Mouse (Mus musculus) CD4-positive, CD25-positive, alpha-beta regulatory T cell, adult 2 months (primary cell): Measurements from ENCODE around the gene Sox5.
"Not testable (repeated sequence)": the region's sequence is repeated elsewhere in the genome, so short reads cannot be mapped to it uniquely, and the experiment has no call there.

Experiments used
- DNase-seq: peaks from one replicate; pipeline ENCODE4 v3.0.0-alpha.2; 2012; ENCODE audit warnings: low read depth, low spot score

Sox5 gene

DNA sequence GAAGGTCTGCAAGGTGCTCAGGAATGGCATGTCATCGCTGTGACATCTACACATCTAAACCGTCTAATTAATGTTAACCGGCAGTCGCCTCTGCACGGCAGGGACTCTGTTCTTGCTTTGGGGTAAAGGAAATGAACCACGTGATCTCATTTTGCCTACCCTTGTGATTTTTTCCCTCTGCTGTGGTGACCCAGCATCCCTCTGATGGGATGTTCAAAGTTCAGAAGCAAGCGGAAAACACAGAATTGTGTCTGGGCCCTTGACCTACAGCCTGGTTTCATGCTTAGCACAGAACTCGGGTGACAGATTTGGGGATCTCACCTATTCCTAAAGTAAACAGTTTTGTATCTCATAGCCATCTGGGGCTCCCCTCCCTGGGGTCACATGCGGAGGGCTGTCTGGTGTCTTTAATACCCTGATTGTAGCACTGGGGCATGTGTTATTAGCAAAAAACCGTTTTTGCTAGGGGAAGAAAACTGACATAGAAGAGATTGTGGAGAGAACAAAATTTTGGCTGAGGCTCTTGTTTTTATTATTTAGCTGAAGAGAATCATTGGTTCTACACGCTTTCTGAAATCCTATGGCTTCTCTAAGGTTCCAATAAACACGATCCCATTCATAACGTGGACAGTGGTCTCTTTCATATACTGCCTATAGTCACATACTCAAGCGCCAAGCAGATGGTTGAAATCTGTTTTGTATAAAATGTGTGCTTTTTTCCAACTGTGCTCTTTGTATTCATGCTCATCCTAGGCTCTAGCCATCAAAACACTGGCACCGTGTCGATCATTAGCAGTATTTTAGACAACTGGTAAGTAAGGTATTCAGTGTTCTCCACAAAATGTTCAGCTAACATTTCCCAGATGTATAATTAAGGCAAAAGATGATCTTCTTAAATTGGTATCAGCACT lies 584.3 kb downstream of the Sox5 start:
- no peak for DNase-seq

DNA sequence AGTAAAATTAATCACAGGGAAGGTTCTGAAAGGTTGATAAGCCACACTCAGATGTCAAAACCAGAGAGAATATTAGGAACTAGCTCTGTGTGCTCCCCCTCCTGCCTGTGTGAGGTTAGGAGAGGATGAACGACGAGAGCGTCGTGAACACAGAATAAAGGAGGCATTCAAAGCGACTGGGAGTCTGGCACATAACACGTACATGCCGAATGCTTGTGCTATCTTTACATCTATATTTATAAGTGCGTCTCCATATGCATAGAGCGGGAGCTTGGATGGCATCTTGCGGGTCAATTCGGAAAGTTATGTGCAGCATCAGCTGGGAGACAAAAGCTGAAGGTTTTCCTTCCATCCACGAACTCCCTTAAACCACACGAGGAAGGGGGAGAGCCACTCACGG lies 585.8 kb downstream of the Sox5 start:
- no peak for DNase-seq

DNA sequence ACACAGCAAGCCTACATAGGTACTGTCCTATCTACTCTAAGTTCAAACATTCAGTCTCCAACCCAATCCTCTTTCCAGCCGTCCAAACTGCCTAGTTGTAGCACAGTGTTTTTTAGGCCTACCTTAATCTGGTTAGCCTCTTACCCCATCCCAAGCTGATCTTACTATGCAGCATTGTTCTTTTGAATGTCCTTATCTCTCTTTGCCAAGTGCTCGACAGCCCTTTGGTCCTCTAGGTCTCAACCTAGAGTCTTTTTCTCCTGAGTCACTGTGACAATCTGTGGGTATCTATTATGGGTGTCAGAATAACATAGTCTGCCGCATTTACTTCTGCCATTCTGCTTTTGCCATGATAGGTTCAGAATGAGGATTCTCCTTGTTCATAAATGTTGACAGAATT lies 598.7 kb downstream of the Sox5 start:
- no peak for DNase-seq

DNA sequence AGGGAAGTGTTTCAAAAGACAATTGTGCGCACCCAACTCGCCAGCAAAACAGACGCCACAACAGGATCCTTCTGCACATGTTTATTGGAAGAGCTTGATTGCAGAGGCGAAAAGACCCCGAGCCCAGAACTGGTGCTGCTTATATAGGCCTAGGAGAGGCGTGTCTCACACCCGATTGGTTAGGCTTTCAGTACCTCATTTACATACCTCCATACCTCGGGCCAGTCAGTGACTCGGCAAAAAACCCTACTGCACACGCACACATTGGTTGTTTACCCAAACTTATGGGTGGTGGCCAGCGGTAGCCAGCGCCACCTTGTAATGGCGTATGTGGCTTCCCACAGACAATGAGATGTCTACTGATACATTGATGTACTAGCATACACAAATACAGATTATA lies 599.3 kb downstream of the Sox5 start:
- not testable (repeated sequence) for DNase-seq

DNA sequence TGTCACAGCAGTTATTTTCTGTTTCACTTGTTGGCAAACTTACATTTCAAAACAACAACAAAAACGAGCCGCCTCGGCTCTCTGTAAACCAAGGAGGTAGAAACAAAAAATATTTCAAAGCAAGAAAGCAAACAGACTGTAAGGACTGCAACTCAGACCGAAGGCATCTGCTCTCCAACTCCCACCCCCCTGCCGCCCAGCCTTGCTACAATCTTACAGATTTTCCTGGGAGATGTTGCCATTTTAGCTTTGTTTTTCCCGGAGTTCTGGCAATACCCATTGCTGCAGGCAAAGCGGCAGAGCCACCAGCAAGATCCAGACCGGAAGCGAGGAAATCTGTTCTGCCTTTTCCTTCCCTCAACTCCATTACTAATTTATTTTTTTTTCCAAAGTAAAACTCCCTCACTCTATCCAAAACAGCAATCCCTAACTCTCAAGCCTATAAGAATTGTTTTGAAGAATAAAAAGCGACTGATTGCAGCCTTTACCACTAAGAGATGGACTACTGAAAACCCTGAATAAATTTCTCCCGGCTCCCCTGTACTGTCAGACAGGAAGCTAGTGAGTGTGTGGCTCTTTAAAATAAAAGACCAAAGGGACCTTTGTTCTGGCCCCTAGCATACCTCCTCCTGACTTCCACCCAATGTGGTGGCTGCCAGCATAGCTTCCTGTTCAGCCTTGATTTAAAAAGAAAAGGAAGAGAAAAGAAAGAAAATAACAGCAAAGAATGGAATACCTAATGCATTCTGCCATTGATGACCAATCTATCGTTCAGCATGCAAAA lies 600.5 kb downstream of the Sox5 start:
- DNase-seq, result no peak

DNA sequence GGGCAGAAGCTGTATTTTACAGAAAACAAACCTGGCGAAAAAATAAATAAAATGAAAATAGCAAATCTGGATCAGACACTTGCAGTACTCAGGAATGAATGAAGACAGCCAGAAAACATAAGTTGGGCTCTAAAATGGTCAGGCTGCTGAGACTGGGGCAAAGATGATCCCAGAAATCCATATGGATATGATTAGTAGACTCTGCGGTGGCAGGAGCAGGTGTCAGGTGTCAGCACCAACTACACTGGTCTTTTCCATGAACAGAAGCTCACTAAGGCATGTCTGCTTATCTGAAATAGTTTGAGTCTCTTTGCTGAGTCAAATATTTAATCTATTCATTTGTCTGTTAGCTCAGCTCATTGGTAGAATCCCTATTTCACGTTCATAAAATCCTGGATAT lies 602.7 kb downstream of the Sox5 start:
- DNase-seq, result no peak

DNA sequence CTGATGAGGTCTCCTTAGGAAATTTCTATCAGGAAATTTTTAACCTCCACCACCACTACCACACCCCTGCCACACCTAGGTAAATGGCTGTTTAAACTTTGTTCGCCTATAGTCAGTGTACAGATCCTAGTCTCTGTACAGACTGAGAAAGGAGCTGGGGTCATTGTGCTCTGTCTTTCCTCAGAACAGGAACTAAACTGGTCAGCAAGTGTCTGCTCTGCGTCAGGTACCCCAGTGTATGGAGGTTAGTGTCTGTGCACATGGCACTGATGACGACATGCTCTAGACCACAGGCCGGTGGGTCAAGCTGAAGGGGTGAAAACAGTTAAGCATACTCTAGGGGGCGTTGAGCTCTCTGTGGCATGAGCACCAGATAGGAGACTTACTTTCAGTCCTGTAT lies 605.1 kb downstream of the Sox5 start:
- DNase-seq, result no peak

DNA sequence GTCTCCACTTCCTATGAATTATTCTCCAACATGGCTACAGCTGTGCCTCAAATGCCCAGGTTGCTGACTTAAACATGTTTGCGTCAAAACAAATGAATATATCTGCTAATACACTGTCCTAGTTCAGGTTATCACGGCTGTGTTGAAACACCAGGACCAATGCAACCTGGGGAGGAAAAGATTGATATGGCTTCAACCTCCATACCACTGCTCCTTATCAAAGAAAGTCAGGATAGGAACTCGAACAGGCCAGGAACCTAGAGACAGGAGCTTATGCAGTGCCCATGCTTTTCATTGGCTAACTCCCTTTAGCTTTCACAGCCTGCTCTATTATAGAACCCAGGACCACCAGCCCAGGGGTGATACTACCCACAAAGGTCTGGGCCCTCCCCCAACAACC lies 606.2 kb downstream of the Sox5 start:
- no peak for DNase-seq

DNA sequence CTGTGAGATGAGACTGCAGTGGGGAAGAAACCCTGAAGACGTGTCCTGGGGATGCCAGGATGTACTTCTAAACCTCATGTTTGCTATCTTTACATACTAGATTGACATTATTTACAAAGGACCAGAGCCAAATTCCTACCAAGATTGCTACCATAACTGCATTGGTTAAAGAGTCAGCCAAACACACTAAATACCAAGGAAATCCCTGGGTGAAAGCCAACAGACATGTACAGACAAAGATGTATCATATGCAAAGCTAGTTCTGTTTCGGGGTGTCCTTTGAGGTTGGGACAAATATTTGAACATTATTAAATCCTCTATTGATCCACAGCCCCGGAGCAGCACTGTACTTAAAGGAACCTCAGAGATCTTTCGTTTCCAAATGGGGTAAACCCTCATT lies 611.2 kb downstream of the Sox5 start:
- DNase-seq, result no peak

DNA sequence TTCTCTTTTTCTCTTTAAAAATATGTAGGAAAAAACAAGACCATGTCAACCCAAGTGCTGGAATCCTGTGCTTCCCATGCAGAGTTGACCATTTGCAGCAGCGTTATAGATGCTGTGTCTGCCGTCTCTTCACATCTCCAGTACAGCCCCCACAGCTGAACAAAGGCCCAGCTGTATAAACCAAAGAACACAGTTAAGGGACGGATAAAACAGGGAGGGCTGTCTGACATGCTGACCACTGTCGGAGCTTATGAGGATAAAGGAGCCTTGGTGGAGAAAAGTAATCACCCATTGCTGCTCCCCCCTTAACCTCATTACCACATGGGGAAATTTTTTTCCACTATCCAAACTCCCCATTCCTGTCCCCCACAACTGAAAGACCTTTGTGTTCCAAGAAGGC lies 612.0 kb downstream of the Sox5 start:
- no peak for DNase-seq

DNA sequence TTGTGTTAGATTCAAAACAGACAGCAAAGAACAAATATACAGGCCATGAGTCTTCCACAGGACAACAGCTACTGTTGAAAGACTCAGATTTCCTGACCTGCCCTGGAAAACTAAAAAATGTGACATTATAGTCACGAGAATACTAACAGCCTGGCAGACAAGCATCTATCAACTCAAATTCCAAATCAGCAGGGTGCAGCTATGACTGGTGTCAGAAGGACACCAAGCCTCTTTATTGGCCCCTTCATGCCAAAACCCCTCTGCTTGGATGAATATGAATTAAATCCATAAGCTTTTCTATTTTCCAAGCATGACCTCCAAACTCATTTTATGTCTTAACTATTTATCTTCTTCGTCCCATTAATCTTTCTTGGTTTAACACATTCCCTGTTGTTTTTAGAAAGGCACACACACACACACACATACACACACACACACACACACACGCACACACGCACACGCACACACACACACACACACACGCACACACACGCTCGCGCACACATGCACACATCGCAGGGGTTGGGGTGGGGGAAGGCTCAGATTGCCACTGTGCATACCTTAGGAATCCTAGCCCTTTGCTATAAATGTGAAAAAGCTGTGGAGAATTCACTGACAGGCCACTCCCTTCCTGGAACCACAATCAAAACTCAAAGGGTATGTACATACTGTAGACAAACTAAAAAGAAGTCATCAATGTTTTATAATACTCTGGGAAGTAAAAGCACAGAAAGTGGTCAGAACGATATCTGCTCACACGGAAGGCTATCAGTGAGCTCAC lies 612.9 kb downstream of the Sox5 start:
- no peak for DNase-seq

DNA sequence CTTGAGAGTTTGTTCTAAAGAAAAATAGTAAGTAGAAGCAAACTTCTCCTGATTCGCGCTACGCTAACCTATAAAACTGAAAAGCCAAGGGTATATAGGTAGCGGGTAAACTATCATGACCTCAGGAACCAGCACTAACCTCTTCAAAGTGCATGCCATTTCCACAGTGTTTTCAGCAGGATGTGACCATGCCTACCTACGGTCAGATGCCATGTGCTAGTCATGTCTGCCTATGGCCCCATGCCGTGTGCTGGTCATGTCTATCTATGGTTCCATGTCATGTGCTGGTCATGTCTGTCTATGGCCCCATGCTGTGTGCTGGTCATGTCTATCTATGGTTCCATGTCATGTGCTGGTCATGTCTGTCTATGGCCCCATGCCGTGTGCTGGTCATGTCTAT lies 614.7 kb downstream of the Sox5 start:
- DNase-seq, result no peak

DNA sequence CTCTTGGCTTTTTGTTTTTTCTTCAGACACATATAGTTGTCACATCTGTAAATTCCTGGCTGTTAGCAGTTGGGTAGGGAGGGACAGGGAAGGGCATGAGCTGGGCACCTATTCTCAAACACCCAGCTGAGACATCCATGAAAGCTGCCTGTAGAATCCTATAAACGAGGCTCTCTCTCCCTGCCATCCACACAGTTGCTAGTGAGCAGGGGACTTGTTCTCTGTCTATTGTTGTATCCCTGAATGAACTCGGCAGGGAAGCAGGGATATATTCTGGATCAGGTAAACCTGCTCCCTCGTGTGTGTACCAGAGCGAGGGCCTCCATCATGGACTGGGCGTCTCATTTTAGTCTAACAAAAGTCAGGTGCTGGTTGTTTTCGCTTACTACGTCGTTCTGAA lies 615.1 kb downstream of the Sox5 start:
- no peak for DNase-seq

DNA sequence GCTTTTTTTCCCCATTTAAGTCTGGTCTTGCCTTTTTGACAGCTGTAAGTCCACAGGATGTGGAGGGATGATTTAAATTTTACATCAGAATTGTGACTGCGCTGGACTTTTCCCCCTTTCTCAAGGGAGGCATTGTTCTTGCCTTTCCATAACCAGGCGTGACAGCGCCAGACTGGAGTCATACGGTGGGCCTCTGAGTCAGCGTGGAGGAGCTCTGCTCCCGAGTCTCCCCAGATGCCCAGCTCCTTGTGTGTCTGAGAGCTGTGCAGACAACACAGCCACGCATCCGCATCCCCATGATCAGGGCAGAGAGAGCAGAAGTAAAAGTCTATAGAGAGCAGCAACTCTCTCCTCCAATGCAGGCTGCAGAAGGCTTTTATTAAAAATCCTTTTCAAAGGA lies 615.7 kb downstream of the Sox5 start:
- no peak for DNase-seq

DNA sequence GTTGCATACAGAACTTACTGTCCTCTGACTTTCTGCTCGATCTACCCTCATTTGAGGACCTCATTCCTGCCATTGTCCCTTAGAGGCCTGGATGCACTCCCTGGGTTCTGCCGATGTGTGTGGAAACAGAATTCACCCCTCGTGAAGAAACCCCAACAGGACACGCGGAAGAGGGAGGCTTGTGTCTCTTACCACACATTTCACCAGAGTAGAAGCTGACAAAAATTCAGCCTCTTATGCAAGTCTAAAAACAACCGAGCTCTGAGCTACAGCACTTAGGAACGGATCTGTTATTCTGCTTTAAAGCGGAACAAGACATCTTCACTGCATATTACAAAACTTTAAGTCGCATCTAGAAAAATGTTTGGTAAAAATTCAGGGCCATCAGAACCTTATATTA lies 618.3 kb downstream of the Sox5 start:
- no peak for DNase-seq

DNA sequence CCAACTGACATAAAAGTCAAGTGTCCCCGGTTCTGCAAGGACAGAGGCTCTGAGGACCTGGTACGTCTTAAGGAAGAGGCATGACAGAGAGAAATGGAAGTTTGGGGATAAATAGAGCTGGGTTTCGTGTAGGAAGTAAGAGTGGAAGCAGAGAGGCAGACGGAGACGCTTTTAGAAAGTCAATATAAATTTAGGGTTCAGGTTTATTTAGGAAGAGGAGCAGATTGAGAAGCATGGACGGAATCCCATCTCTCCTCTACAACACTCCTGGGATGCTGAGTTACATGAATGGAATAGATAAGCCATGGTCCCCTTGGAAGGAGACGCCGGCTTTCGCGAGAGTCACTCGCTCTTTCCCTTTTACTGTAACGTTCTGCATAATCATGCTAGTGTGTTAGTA lies 623.1 kb downstream of the Sox5 start:
- DNase-seq, result no peak

DNA sequence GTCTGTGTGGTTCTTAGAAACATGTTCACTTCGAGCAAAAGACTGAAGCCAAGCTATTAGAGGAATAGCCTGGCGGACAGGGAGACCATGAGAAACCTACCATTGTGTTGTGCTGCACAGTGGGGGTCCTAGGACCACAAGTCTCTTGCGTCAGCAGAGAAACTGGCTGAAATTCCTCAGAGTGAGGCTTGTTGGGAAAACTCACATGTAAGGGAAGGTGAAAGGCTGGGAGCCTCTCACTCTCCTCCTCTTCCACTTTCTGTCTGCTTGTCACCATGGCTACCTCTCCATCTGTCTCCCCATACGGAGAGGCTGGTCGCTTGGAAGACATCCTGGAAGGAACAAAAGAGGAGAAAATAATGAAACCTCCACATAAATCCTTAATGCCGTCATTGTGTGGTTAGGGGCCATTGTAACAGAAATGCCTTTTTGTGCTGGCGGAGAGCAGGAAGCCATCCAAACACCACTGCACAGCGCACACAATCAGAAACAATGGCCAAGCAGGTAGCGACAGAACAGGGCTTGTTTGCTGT lies 626.8 kb downstream of the Sox5 start:
- DNase-seq, result no peak

DNA sequence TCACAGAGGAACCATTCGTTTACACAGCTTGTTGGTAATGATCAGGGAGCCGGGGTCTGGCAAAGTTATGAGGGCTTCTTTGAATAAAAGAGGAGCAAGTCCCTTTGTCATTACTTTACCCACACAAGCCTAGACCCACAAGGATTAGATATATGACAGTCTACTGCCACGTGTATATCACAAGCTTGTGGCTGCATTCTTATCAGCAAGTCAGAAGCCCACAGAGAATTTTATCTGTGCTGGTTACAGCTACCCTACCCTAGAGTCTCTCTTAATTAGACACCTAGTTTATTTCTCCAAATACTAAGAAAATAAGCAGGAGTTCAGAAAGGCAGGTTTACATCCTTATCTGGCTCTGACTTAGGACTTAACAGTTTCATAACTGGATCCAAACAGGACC lies 629.8 kb downstream of the Sox5 start:
- no peak for DNase-seq

DNA sequence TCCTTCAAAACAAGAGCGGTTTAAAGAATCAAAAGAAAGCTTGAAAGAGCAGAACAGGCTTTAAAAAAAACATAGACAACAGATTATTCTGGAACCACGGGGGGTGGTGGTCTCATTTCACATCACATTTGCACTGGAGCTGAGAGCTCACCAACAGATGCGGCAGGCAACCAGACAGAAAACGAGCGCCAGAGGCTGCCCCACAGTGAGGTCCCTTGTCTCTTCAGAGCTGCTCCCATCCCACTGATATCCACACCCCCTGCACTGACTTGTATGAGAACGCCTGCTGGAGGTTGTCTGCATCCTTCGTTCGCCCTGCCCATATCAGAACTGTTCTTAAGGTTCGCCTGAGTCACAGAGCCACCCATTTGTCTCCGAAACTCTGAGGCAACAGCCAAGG lies 630.7 kb downstream of the Sox5 start:
- DNase-seq, result no peak

DNA sequence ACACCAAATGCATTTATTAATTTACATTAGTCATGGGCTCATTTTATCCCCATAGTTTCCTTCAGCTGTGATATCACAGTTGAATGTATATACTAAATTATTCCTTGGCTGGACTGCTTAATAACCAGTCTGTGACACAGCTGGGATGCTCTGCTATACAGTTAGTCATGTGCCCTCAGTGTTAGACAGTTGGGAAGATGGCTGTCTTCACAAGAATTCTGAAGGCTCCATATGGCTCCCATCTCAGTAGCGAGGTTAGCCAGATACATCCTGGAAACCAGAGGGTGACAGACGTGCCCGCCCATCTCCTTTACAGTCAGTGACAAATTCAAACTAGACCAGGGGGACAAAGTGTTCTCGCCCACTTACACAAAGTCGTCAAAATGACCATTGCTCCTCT lies 644.4 kb downstream of the Sox5 start:
- no peak for DNase-seq

DNA sequence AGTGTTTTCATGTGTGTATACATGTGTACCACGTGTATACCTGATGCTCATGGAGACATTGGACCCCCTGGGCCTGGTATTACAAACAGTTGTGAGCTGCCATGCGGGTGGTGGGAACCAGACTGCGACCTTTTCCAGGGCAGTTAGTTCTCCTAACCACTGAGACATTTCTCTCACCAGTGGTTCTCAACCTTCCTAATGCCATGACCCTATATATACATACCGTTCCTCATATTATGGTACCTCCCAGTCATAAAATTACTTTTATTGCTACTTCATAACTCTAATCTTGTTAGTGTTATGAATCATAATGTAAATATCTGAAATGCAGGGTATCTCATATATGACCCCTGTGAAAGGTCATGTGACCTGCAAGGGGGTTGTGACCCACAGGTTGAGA lies 644.9 kb downstream of the Sox5 start:
- DNase-seq, result no peak

DNA sequence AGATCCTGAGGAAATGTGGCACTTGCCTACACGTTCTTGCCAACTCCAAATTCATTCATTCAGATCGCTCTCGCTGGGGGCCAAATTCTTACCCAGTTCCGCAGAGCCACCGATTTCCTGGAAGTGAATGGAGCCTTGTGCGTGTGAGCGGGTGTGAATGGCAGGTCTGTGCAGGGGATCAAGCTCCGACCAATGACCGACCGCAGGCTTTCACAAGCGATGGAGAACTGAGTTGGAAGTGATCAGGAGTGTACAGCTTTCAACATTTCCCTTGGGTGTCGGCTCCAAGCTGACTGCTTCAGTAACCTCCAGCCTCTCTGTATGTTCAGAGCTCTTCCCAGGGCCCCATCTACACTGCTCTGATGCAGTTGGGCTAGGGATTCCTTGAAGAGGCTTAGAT lies 651.9 kb downstream of the Sox5 start:
- DNase-seq, result no peak
